Mouse (Mus musculus) cerebellum, adult 2 months (tissue): Measurements from ENCODE around the gene Tpsb2.

Source experiments
- CTCF ChIP-seq: fragments of 200-500 bp; IDR thresholded peaks from 2 replicates; pipeline ENCODE4 v1.5.1; 2011; ENCODE audit warnings: low read depth, mild to moderate bottlenecking, control low read depth, low read length, moderate library complexity, borderline replicate concordance; ENCODE audit not compliant: insufficient read depth
- POLR2A ChIP-seq: fragments of 200-500 bp; IDR thresholded peaks from 2 replicates; pipeline ENCODE4 v1.6.1; 2011; ENCODE audit warnings: low read length, control low read depth, borderline replicate concordance; ENCODE audit not compliant: insufficient read depth

DNA sequence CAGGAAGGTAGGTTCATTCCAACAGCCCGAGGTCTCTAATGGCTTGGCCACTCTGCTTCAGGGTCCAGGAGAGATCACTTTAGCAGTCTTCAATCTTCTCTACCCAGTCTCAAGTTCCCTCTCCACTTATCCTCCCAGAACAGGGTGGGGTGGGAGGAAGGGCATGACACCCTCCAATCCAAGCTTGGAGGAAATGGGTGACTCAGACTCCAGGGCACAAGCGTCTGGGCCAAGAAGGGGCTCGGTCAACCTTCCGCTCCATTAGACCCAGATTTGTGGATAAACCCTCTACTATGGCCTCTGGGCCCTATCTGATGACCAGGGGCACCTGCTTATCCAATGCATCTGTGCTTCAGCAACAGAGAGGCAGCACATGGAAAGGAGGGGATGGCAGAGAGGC lies 20.6 kb upstream of the Tpsb2 start, which contains the start of gene Tpsab1:
- TF ChIP-seq POLR2A = no peak
- no peak for TF ChIP-seq CTCF
